Mouse (Mus musculus): ENCODE results near the gene 4930402H24Rik.

Gene 4930402H24Rik

GRCm38 (mm10) chr2:130730746-130731145 is 175.5 kb downstream of the 4930402H24Rik start:
- WGBS: 85% methylated on average over 9 of the region's 9 CpGs

DNA sequence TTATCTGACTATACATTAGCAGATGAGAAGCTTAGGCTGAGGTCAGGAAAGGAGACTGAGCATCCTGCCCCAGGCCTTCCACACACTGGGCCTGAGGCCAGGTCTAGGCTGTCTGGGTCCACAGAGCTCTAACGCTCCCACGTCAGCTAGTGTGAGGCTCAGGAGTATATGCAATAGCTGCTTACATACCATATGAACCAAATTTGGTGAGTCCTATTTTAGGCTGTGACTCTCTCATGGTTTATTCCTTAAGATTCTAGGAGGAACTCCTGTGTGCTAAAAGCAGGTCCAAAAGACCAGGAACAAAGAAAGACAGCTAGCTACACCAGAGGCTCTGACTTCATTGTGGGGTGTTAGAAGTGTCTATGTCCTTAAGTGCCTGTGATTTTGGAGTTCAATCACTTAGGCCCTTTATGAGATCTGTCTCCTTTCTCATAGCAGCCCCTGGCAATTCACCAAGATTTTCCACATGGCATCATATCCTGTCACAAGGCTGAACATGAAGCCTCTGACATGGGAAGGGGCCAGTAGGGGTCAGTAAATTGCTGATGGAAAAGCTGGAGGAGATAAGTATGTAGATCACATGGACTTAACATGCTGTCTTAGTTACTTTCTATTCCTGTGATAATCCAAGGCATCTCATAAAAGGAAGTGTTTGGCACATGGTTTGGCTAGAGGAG is 177.2 kb downstream of the 4930402H24Rik start:
- 49% methylated on average over 2 of the region's 2 CpGs for WGBS

GRCm38 (mm10) chr2:130727752-130728151 is 178.5 kb downstream of the 4930402H24Rik start:
- WGBS: 93% methylated on average over 1 of the region's 1 CpGs

- 45% methylated on average over 4 of the region's 4 CpGs for WGBS
These were observed 181.8 kb downstream of the 4930402H24Rik start for GRCm38 (mm10) chr2:130724369-130724768.

GRCm38 (mm10) chr2:130717951-130718350 is 188.3 kb downstream of the 4930402H24Rik start:
- 58% methylated on average over 6 of the region's 6 CpGs for WGBS

- 67% methylated on average over 10 of the region's 10 CpGs for WGBS
These were observed 199.1 kb downstream of the 4930402H24Rik start for GRCm38 (mm10) chr2:130707057-130707456.

- WGBS: 76% methylated on average over 4 of the region's 4 CpGs
These were observed 199.6 kb downstream of the 4930402H24Rik start for GRCm38 (mm10) chr2:130706602-130707001.

DNA sequence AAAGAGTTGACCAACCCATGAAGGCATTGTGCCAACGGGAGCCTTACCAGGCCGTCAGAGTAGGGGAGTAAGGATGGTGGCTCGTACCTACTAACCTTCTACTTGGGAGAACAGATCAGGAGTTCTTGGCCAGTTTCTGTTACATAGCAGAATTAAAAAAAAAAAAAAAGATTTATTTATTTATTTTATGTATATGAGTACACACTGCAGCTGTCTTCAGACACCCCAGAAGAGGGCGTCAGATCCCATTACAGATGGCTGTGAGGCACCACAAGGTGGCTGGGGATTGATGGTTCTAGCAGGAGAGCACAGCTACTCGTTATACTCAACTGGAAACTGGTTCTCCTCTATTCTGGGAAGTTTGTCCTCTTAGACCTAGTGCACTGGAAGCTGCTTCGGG is 201.0 kb downstream of the 4930402H24Rik start:
- 67% methylated on average over 6 of the region's 6 CpGs for WGBS

DNA sequence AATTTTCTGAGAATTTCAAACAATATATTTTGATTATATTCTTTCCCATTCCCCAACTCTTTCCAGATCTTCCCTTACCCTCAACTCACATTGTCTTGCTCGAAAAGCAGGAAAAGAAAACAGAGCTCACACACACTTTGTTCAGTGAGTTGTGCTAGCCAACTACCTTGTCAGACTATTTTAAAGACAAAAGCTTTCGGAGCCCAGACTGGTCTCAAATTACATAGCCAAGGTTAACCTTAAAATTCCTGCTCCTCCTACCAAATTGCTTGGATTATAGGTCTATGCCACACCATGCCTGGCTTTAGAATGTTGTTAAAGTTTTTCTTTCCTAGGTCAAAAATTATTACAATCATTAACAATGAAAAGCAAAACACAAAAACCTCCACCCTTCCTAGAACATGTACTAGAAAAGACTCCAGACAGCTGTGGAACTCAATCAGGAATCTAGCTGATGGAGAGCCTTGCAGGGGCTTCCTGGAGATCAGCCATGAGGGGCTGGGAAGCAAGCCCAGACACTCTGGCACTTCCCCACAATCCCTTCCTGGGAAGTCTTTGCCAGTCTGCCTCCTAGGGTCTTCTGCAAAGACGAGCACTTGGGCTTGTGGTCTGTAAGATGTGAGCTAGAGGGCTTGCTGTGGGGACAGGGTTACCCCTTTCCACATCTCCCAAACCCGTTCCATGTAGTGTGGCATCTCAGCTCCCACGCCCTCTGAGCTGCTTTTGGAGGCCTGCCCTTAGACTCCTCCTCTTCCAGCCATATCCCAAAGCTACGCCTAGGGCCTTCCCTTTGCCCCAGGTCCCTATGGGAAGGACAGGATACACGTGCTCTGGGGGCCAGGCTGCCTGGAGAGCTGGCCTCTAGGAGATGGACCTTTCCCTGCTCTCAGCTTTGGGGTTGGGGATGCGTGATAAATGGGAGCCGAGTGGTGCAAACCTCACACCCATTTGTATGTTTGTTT is 201.9 kb downstream of the 4930402H24Rik start:
- WGBS: 48% methylated on average over 9 of the region's 9 CpGs

DNA sequence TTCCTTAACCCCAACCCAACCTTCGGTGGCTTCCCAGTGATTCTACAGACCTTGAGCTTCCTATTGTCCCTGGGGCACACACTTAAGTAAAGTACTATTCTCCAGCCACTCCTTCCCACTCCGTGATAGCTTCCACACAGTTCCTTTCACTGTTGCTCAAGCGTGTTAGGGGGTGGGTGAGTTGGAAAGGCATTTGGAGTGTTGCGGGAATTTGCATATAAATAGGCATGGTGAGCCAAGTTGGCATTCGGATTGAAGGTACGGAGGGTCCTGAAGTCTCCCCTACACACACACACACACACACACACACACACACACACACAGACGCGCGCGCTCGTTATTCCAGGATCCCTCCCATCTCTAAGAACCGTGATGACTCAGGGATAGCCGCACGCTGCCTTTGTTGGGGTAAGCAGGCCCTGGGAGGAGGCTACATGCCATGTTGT is 208.4 kb downstream of the 4930402H24Rik start:
- WGBS: 6% methylated on average over 14 of the region's 14 CpGs

GRCm38 (mm10) chr2:130697153-130697810 is 208.9 kb downstream of the 4930402H24Rik start, which contains the start of gene Slc4a11:
TSS of gene Slc4a11 (minus strand) at chr2:130697519.
- WGBS: under 1% methylated on average over 59 of the region's 65 CpGs

DNA sequence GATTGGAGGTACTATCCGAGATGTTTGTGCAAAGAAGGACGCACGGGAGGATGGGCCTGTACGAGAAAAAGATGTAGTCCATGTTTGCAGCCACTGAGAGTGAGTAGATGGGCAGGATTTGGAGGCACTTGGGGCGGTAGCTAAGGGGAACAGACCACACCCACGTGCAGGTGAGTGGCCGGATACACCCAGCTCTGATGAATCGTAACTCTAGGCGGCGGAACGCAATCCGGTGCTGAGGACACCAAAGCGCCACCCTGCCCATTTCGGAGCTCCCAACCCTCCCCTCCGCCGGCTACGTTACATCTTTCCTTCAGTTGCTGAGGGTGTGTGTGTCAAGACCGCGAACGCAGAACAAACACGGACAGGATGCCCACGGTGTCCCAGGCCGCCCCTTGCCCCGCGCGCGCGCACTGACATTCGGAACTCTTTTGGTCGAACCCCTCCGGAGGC is 209.5 kb downstream of the 4930402H24Rik start:
- 2% methylated on average over 31 of the region's 31 CpGs for WGBS

DNA sequence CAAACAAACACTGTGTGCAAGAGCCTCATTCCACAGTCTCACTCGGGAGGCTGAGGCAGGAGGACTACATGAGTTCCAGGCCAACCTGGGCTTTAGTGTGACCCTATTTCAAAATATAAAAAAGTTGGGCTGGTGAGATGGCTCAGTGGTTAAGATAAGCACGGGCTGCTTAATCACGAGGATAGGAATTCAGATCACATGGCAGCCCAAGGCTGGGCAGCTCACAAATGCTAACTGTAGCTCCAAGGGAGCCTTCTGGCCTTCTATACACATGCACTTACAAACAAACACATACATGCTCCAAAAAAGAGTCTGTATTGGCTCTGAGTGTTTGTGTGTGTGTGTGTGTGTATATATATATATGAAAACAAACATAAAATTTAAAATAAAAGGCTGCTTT is 212.6 kb downstream of the 4930402H24Rik start:
- 73% methylated on average over 3 of the region's 3 CpGs for WGBS

GRCm38 (mm10) chr2:130689011-130689410 is 217.2 kb downstream of the 4930402H24Rik start:
- WGBS: 74% methylated on average over 2 of the region's 2 CpGs

- 93% methylated on average over 9 of the region's 9 CpGs for whole genome bisulfite sequencing
These were observed 220.8 kb downstream of the 4930402H24Rik start for GRCm38 (mm10) chr2:130685426-130685825.

GRCm38 (mm10) chr2:130681531-130681930 is 224.7 kb downstream of the 4930402H24Rik start:
- WGBS: 73% methylated on average over 3 of the region's 3 CpGs

DNA sequence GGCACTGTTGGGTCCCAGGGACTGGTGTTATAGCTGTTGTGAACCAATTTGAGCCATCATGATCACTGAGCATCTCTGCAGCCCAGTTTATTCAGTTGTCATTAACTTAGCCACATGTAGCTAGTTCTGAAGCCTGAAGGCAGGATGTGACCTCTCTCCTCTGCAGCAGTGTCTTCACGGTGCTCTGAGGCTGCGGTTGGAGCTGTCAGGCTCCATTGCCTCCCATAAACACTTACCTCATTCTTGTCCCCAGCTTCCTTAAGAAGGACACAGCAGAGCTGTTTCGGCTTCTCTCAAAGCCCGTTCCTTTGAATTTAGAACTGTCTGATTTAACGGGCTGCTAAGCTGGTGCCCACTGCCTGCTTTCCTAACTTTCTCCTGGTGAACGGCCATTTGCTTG is 226.3 kb downstream of the 4930402H24Rik start:
- WGBS: 91% methylated on average over 6 of the region's 6 CpGs

GRCm38 (mm10) chr2:130679154-130679553 is 227.1 kb downstream of the 4930402H24Rik start:
- WGBS: 70% methylated on average over 12 of the region's 12 CpGs

DNA sequence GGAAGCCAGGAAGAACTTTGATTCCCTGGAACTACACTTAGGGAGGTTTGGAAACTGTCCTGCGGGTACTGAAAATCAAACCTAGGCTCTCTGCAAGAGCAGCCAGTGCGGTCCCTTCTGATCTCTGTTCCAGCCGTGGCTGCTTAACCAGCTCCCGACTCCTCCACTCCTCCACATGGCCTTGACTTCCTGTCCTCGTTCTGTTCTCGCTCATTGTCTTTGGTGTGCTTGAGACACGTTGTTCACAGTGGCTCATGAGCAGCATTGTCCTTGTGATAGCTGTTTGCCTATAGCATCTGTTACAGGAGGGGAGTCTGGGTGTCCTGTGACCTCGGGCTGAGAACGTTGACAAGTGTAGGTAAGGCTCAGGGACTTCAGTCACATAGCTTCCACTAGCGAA is 229.0 kb downstream of the 4930402H24Rik start:
- WGBS: 87% methylated on average over 10 of the region's 10 CpGs

DNA sequence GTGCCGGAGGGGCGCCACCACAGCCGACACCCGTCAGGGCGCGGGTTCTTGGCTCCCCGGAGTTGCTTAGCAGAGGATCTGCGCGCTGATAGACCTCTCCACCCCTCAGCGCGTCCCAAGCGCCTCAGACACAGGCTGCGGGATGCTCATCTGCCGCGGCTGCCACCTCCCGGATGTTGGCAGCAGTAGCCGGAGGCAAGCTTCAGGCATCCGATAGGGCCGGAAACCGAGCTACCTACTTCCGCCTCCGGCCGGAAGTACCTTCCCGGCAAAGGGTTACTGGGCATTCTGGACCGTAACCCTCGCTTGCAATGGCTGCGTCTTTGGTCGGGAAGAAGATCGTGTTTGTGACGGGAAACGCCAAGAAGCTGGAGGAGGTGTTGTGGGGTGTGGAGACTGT is 238.6 kb downstream of the 4930402H24Rik start, which contains the start of gene Itpa:
Gene Itpa (plus strand): TSS at position 52 of the 400 bp plus-strand sequence.
- under 1% methylated on average over 31 of the region's 31 CpGs for WGBS

DNA sequence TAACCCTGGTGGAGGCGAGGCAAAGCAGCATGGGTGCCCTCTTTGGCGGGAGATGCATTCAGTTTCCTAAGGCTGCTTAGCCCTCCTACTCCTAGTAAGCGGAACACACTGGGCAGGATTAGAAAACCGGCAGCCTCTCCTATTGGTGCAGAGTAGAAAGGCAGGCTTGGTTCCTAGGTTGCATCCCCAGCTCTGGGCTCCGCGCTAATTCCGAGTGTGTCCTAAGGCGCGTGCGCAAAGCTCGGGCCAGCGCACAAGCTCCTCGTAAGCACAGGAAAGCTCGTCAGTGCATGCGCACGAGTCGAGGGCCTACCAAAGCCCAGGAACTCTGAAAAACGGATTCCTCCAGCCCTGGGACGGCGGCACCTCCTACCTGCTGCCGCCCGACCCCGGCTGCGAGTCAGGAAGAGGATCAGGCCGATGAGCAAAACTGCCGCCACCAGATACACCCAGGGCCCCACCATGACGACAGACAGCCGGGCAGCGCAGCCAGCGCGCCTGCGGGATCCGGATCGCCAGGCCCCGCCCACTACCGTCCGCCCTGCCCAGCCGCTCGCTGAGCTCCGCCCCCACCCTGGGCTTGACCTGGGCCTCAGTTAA is 242.0 kb downstream of the 4930402H24Rik start, which contains the start of gene Ddrgk1:
Gene Ddrgk1 (minus strand): TSS at position 558 of the 600 bp plus-strand sequence.
- WGBS: under 1% methylated on average over 40 of the region's 40 CpGs
